8 mouse cellular contexts compared by ENCODE assay signal in genomic region chr12:32104451-32104862, GRCm38 (mm10). TPM values are rescaled to one million over a fixed set of nuclear protein-coding genes. Genes with fewer than 3 reads are reported as not detected.
DNase-seq lines count a peak whose midpoint lies in the region; ATAC-seq lines count a peak whose summit lies in the region.

No protein-coding gene starts in this region.

- H3K27me3 ChIP-seq in lung, embryonic 15.5 days = no peaks in the 10 kb centered on the region

- H3K4me2 ChIP-seq in lung, embryonic 15.5 days = no peak overlapping the region

- 0 out of 2 replicates have a peak, but pooled peaks cover 2% of the 10 kb centered on the region for H3K4me1 ChIP-seq in lung, embryonic 15.5 days

- H3K4me3 ChIP-seq in lung, embryonic 15.5 days = no peak overlapping the region

- H3K9ac ChIP-seq in lung, embryonic 15.5 days = no peak overlapping the region

- WGBS in lung, embryonic 15.5 days = 65% methylated on average over 6 of the region's 6 CpGs

- peak; percentile 64; the same call in 1 of the 2 replicates for ATAC-seq in lung, embryonic 15.5 days (ENCODE audit: borderline replicate concordance, extremely low read depth, low FRiP score, low TSS enrichment)
- peak; percentile 88 for ATAC-seq in common myeloid progenitor, adult 5-6 weeks (replicated peaks; ENCODE audit: low read depth, poor library complexity, severe bottlenecking)

- H3K36me3 ChIP-seq in lung, embryonic 15.5 days = no peaks in the 10 kb centered on the region

- DNase-seq in lung, postnatal 10 days = no peak
- peak; percentile 51 for DNase-seq in heart, postnatal 4 days
- DNase-seq in spleen, postnatal 36 days (ENCODE audit: low spot score in 2 of 2) = peak; percentile 73 to 82
- DNase-seq in layer of hippocampus, postnatal 36 days = no peak
- DNase-seq in gastrocnemius, postnatal 10 days = no peak
- no peak for DNase-seq in B cell, adult 2 months

- no peaks in the 10 kb centered on the region for H3K9me3 ChIP-seq in lung, embryonic 15.5 days

- H3K27ac ChIP-seq in lung, embryonic 15.5 days = no peak overlapping the region

RNA-seq across cellular contexts. Expression of gene Prkar2b, which starts 43.4 kb away (rescaled TPM):
- 21.4 and 24.6 TPM in 2 replicates for polyA plus RNA-seq in lung, embryonic 15.5 days (2015; fragmentation: Nextera tagmentation; extraction: Ambion mirVana)
- 110 and 124 TPM in 2 replicates for total RNA-seq in common myeloid progenitor, adult 5-6 weeks (2017)
- 1 to 10 TPM; 6.5 to 7.7 TPM for total RNA-seq in heart, postnatal 4 days (2021)
- 10 to 100 TPM; 33.3 to 36.6 TPM for total RNA-seq in layer of hippocampus, postnatal 36 days (2021)
- total RNA-seq in gastrocnemius, postnatal 10 days (2021) = 1 to 10 TPM; 6.8 to 7.8 TPM

Comparison
In these comparisons a context has a peak if more than half of its experiments do, and no peak if none do; other contexts are left out.
1. DNase-seq: peak in heart, postnatal 4 days (single experiment) and spleen, postnatal 36 days (2 of 2); none in lung, postnatal 10 days (single experiment), layer of hippocampus, postnatal 36 days (0 of 2), gastrocnemius, postnatal 10 days (single experiment) and B cell, adult 2 months (0 of 2).